Mouse (Mus musculus): ENCODE measurements around the gene Lrr1. TPM values are rescaled to one million over a fixed set of nuclear protein-coding genes. Genes with fewer than 3 reads are reported as not detected.

Gene Lrr1
- polyA plus RNA-seq (2015; fragmentation: Nextera tagmentation; extraction: Ambion mirVana): 4.7 and 5.6 TPM in 2 replicates

DNA sequence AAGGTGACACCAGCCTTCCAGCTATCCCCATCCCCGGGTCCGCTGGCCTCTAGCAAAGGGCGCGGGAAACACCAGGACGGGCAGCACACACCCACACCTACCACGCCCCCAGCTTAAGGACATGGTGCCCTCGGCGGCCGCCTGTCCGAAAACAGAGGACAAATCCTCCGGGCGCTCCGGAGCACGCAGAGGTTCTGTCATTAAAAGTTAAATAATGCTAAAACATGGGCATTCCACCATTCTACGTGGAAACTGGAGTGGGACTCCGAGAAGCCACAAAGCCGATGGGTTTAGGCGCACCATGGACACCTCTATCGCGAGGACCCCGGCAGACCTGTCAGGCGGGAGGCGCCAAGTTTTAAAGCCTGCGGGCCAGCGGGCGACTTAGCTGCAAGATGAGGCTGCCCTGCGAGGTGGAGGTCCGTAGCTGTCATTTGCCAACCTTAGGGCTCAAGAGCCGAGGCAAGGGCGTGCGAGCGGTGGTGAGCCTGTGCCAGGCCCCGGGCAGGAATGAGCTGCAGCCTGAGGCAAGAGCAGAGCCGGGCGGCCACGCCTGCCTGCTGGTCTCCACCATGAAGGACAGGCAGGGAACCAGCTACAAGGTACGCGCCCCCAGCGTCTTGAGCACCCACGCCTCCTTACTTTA is at the start of gene Lrr1:
Gene Lrr1, plus strand, starts transcription at position 354 of the 646 bp plus-strand sequence.
- WGBS: under 1% methylated on average over 40 of the region's 40 CpGs
- ATAC-seq: peak; percentile 97
- no peaks in the 10 kb centered on the region for H3K9me3 ChIP-seq (ENCODE audit: control insufficient read depth, low read length)

DNA sequence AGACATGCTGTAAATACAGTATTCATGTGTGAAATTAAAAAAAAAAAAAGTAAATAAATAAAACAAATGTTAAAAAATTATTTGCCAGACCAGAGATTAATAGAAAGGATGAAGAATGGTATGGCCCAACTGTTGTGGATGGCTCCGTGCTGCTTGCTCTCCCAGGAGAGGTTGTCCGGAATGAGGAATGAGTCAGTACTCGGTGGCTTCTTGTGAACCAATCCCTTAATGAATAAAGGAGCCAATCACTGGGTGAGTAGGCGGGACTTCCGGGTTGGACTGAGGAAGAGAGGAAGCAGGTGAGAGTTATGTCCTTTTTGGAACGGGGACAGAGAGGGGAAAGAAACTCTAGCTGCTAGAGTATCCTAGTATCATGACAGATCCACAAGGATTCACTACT is 48.7 kb upstream of the Lrr1 start:
- WGBS: 85% methylated on average over 6 of the region's 6 CpGs
- no peak for ATAC-seq
- H3K4me2 ChIP-seq (ENCODE audit: low read length): no peak overlapping the region
- no peaks in the 10 kb centered on the region for H3K27me3 ChIP-seq (replicated peaks; ENCODE audit: control insufficient read depth, insufficient read depth, low read length)
- no peaks in the 10 kb centered on the region for H3K9me3 ChIP-seq (ENCODE audit: control insufficient read depth, low read length)
- no peak overlapping the region for H3K9ac ChIP-seq (ENCODE audit: low read depth, low read length)
- no peak overlapping the region for H3K4me3 ChIP-seq (ENCODE audit: low read length)
- H3K27ac ChIP-seq (ENCODE audit: low read depth, low read length): no peak overlapping the region
- no peaks in the 10 kb centered on the region for H3K36me3 ChIP-seq (ENCODE audit: control insufficient read depth, insufficient read depth, low read length)
- H3K4me1 ChIP-seq (ENCODE audit: control insufficient read depth, insufficient read depth, low read depth, low read length): no peaks in the 10 kb centered on the region

More for the DNA sequence above, at the start of gene Lrr1:
- Histone ChIP-seq H3K27ac (ENCODE audit: low read depth, low read length) (peak within 1 kb of the TSS; percentile 69), H3K4me3 (ENCODE audit: low read length) (peak within 1 kb of the TSS; percentile 77), H3K27me3 (replicated peaks; ENCODE audit: control insufficient read depth, insufficient read depth, low read length) (no peaks in the 10 kb centered on the region), H3K4me1 (ENCODE audit: control insufficient read depth, insufficient read depth, low read depth, low read length) (peaks cover 8% of the 10 kb centered on the region), H3K9ac (ENCODE audit: low read depth, low read length) (peak within 1 kb of the TSS; percentile 74), H3K4me2 (ENCODE audit: low read length) (peak within 1 kb of the TSS; percentile 95), H3K36me3 (ENCODE audit: control insufficient read depth, insufficient read depth, low read length) (no peaks in the 10 kb centered on the region)

GRCm38 (mm10) chr12:69122801-69123200 is 45.8 kb upstream of the Lrr1 start:
- no peak overlapping the region for H3K4me3 ChIP-seq (ENCODE audit: low read length)
- H3K27me3 ChIP-seq (replicated peaks; ENCODE audit: control insufficient read depth, insufficient read depth, low read length): no peaks in the 10 kb centered on the region
- H3K9me3 ChIP-seq (ENCODE audit: control insufficient read depth, low read length): no peaks in the 10 kb centered on the region
- H3K4me1 ChIP-seq (ENCODE audit: control insufficient read depth, insufficient read depth, low read depth, low read length): no peaks in the 10 kb centered on the region
- no peak for ATAC-seq
- H3K36me3 ChIP-seq (ENCODE audit: control insufficient read depth, insufficient read depth, low read length): no peaks in the 10 kb centered on the region
- WGBS: 86% methylated on average over 11 of the region's 11 CpGs
- no peak overlapping the region for H3K4me2 ChIP-seq (ENCODE audit: low read length)
- no peak overlapping the region for H3K9ac ChIP-seq (ENCODE audit: low read depth, low read length)
- no peak overlapping the region for H3K27ac ChIP-seq (ENCODE audit: low read depth, low read length)

GRCm38 (mm10) chr12:69125066-69125465 is 43.5 kb upstream of the Lrr1 start:
- no peak for ATAC-seq
- Histone ChIP-seq H3K27me3 (replicated peaks; ENCODE audit: control insufficient read depth, insufficient read depth, low read length) (no peaks in the 10 kb centered on the region), H3K4me1 (ENCODE audit: control insufficient read depth, insufficient read depth, low read depth, low read length) (no peaks in the 10 kb centered on the region), H3K36me3 (ENCODE audit: control insufficient read depth, insufficient read depth, low read length) (no peaks in the 10 kb centered on the region), H3K4me2 (ENCODE audit: low read length) (no peak overlapping the region), H3K9ac (ENCODE audit: low read depth, low read length) (no peak overlapping the region), H3K4me3 (ENCODE audit: low read length) (no peak overlapping the region), H3K9me3 (ENCODE audit: control insufficient read depth, low read length) (no peaks in the 10 kb centered on the region), H3K27ac (ENCODE audit: low read depth, low read length) (no peak overlapping the region)
- WGBS: 93% methylated on average over 5 of the region's 5 CpGs

- Histone ChIP-seq H3K9ac (ENCODE audit: low read depth, low read length) (no peak overlapping the region), H3K27ac (ENCODE audit: low read depth, low read length) (no peak overlapping the region), H3K4me3 (ENCODE audit: low read length) (no peak overlapping the region), H3K27me3 (replicated peaks; ENCODE audit: control insufficient read depth, insufficient read depth, low read length) (no peaks in the 10 kb centered on the region), H3K4me1 (ENCODE audit: control insufficient read depth, insufficient read depth, low read depth, low read length) (no peaks in the 10 kb centered on the region), H3K36me3 (ENCODE audit: control insufficient read depth, insufficient read depth, low read length) (no peaks in the 10 kb centered on the region), H3K9me3 (ENCODE audit: control insufficient read depth, low read length) (no peaks in the 10 kb centered on the region), H3K4me2 (ENCODE audit: low read length) (no peak overlapping the region)
- no peak for ATAC-seq
- 94% methylated on average over 5 of the region's 5 CpGs for WGBS
Observed at GRCm38 (mm10) chr12:69127170-69127569, 41.4 kb upstream of the Lrr1 start.

DNA sequence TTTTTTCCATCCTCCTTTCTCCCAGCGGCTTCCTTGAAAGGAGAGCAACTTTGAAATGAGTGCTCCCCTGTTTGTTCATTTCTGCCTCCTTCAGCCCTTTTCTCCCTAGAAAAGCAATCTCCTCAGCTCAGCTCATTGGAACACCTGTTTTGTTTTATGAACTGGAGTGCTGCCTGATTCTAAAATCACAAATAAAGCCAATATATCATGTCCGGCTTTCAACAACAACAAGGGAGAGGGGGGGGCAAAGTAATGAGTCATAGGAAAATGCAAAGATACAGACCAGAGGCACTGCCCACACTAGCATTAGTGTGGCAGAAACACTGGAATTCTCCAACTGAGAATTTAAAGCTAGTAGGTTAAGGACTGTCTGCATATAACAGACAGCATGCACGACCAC is 41.0 kb upstream of the Lrr1 start:
- Histone ChIP-seq H3K9me3 (ENCODE audit: control insufficient read depth, low read length) (no peaks in the 10 kb centered on the region), H3K4me2 (ENCODE audit: low read length) (no peak overlapping the region), H3K4me1 (ENCODE audit: control insufficient read depth, insufficient read depth, low read depth, low read length) (no peaks in the 10 kb centered on the region), H3K9ac (ENCODE audit: low read depth, low read length) (no peak overlapping the region), H3K27me3 (replicated peaks; ENCODE audit: control insufficient read depth, insufficient read depth, low read length) (no peaks in the 10 kb centered on the region), H3K27ac (ENCODE audit: low read depth, low read length) (no peak overlapping the region), H3K36me3 (ENCODE audit: control insufficient read depth, insufficient read depth, low read length) (no peaks in the 10 kb centered on the region), H3K4me3 (ENCODE audit: low read length) (no peak overlapping the region)
- 91% methylated on average over 3 of the region's 3 CpGs for WGBS
- ATAC-seq: no peak

DNA sequence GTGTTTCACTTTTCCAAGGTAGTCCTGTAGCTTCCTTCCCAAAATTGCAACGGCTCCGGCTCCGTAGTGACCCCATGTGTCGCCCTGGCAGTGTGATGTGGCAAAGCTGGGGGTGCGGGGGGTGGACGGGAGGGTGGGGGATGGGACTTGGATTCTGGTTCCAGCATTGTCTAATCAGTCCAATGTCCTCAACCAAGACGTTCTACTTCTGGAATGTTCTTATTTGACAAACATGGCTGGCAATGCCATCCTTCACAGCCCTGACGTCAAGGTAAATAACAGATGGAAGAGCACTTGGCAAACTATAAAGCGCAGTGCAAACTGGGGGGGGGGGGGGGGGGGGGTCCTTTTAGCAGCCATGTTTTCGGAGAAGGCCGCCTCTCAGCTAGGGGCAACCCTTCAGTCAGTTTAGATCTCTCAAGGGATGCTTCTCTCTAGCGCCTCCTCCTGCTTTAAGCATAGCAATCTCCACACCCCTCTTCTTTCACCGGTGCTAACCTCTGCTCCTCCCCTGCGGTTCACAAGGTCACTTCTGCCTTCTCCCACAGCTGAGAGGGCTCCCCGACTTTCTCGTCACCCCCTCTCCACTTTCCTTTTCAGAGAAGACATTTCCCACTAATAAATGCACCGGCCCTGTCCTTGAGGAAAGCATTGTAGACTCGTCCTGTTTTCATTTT is 38.8 kb upstream of the Lrr1 start:
- Histone ChIP-seq H3K9ac (ENCODE audit: low read depth, low read length) (no peak overlapping the region), H3K4me1 (ENCODE audit: control insufficient read depth, insufficient read depth, low read depth, low read length) (no peaks in the 10 kb centered on the region), H3K27ac (ENCODE audit: low read depth, low read length) (no peak overlapping the region), H3K4me3 (ENCODE audit: low read length) (peak overlapping the region; percentile 10; the same call in 1 of the 2 replicates), H3K9me3 (ENCODE audit: control insufficient read depth, low read length) (no peaks in the 10 kb centered on the region), H3K36me3 (ENCODE audit: control insufficient read depth, insufficient read depth, low read length) (no peaks in the 10 kb centered on the region), H3K4me2 (ENCODE audit: low read length) (peak overlapping the region; percentile 37), H3K27me3 (replicated peaks; ENCODE audit: control insufficient read depth, insufficient read depth, low read length) (no peaks in the 10 kb centered on the region)
- 44% methylated on average over 17 of the region's 18 CpGs for WGBS
- ATAC-seq: no peak

GRCm38 (mm10) chr12:69130486-69130885 is 38.1 kb upstream of the Lrr1 start:
- no peak overlapping the region for H3K4me3 ChIP-seq (ENCODE audit: low read length)
- WGBS: 77% methylated on average over 12 of the region's 12 CpGs

DNA sequence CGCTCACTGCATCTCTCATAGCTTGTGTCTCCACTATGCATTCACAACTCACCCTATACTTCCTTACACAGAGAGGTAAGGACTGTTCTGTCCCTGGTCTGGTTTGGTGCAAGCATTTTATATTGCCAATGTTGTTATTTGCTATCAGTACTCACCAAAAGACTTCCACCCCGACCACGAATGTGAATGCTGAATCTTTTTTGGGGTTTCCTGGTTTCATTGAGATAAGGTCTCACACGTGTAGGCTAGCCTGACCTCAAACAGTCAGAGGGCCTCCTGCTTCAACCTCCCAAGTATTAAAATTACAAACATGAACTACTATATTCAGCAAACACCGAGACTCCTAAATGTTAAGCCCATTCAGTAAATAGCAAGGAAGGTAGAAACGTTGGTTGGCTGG is 37.3 kb upstream of the Lrr1 start:
- WGBS: 80% methylated on average over 6 of the region's 6 CpGs
- H3K9ac ChIP-seq (ENCODE audit: low read depth, low read length): no peak overlapping the region
- H3K27me3 ChIP-seq (replicated peaks; ENCODE audit: control insufficient read depth, insufficient read depth, low read length): no peaks in the 10 kb centered on the region
- H3K27ac ChIP-seq (ENCODE audit: low read depth, low read length): no peak overlapping the region
- H3K4me1 ChIP-seq (ENCODE audit: control insufficient read depth, insufficient read depth, low read depth, low read length): no peaks in the 10 kb centered on the region
- no peak overlapping the region for H3K4me2 ChIP-seq (ENCODE audit: low read length)
- no peak for ATAC-seq
- no peaks in the 10 kb centered on the region for H3K36me3 ChIP-seq (ENCODE audit: control insufficient read depth, insufficient read depth, low read length)
- no peaks in the 10 kb centered on the region for H3K9me3 ChIP-seq (ENCODE audit: control insufficient read depth, low read length)
- H3K4me3 ChIP-seq (ENCODE audit: low read length): no peak overlapping the region

More at GRCm38 (mm10) chr12:69130486-69130885, 38.1 kb upstream of the Lrr1 start:
- Histone ChIP-seq H3K36me3 (ENCODE audit: control insufficient read depth, insufficient read depth, low read length) (no peaks in the 10 kb centered on the region), H3K4me1 (ENCODE audit: control insufficient read depth, insufficient read depth, low read depth, low read length) (no peaks in the 10 kb centered on the region), H3K9me3 (ENCODE audit: control insufficient read depth, low read length) (no peaks in the 10 kb centered on the region), H3K9ac (ENCODE audit: low read depth, low read length) (no peak overlapping the region), H3K27me3 (replicated peaks; ENCODE audit: control insufficient read depth, insufficient read depth, low read length) (no peaks in the 10 kb centered on the region), H3K27ac (ENCODE audit: low read depth, low read length) (no peak overlapping the region), H3K4me2 (ENCODE audit: low read length) (peak overlapping the region; percentile 37)
- ATAC-seq: no peak

Data from hindbrain, embryonic 16.5 days (tissue).